Mouse (Mus musculus): ENCODE measurements around the gene Sgca.

- no peak; the same call in 1 of the 2 replicates for TF ChIP-seq CTCF (IDR thresholded peaks at IDR 0.05; ENCODE audit: control insufficient read depth, insufficient read depth, low read length)
- TF ChIP-seq POLR2A (IDR thresholded peaks at IDR 0.05; ENCODE audit: borderline replicate concordance, control insufficient read depth, low read depth, low read length) = no peak
Observed at GRCm38 (mm10) chr11:94970210-94970943, 5.8 kb downstream of the Sgca start.

All from bone marrow, adult 2 months (tissue).